In genomic region chr8:70561809-70562535, GRCm38 (mm10) we compare ENCODE assay signal across 7 mouse cellular contexts. TPM values are rescaled to one million over a fixed set of nuclear protein-coding genes. Genes with fewer than 3 reads are reported as not detected.
DNase-seq lines count a peak whose midpoint lies in the region; ATAC-seq lines count a peak whose summit lies in the region.

No protein-coding gene starts in this region.

- WGBS in neural tube, embryonic 13.5 days = 76% methylated on average over 7 of the region's 7 CpGs

- H3K9me3 ChIP-seq in neural tube, embryonic 13.5 days = no peaks in the 10 kb centered on the region

- H3K36me3 ChIP-seq in neural tube, embryonic 13.5 days = no peaks in the 10 kb centered on the region

- peaks cover 38% of the 10 kb centered on the region for H3K4me1 ChIP-seq in neural tube, embryonic 13.5 days (replicated peaks)

- ATAC-seq in neural tube, embryonic 13.5 days (ENCODE audit: low read depth) = no peak
- 0 out of 2 replicates have a peak, but pooled peaks have one; percentile 25 for ATAC-seq in erythroblast, adult 5-6 weeks (replicated peaks; ENCODE audit: low FRiP score, poor library complexity, severe bottlenecking)
- ATAC-seq in monocyte, adult 5-6 weeks (replicated peaks; ENCODE audit: insufficient number of reproducible peaks, low FRiP score, low TSS enrichment, poor library complexity, severe bottlenecking) = 0 out of 2 replicates have a peak, but pooled peaks have one; percentile 19
- no peak for ATAC-seq in CD4-positive, CD25-positive, alpha-beta regulatory T cell, adult 4 months

- H3K27me3 ChIP-seq in neural tube, embryonic 13.5 days = no peaks in the 10 kb centered on the region

- no peak overlapping the region for H3K4me3 ChIP-seq in neural tube, embryonic 13.5 days

- peak overlapping the region; percentile 23; the same call in 1 of the 2 replicates for H3K27ac ChIP-seq in neural tube, embryonic 13.5 days (replicated peaks)

- H3K9ac ChIP-seq in neural tube, embryonic 13.5 days = peak overlapping the region; percentile 12; the same call in 1 of the 2 replicates

- DNase-seq in neural tube, embryonic 10.5 days (ENCODE audit: extremely low spot score, low spot score) = no peak
- DNase-seq in kidney, postnatal 10 days = peak; percentile 62
- no peak for DNase-seq in frontal cortex, adult 2 months (ENCODE audit: extremely low spot score in 1 of 2, low spot score in 1 of 2)

- no peak overlapping the region for H3K4me2 ChIP-seq in neural tube, embryonic 13.5 days

RNA-seq across cellular contexts. Expression of gene Ell, which starts 22.7 kb away (rescaled TPM):
- polyA plus RNA-seq in neural tube, embryonic 13.5 days (2015; fragmentation: Nextera tagmentation; extraction: Ambion mirVana) = 15.6 and 16.5 TPM in 2 replicates
- 2.5 and 5.2 TPM in 2 replicates for total RNA-seq in erythroblast, adult 5-6 weeks (2015; ENCODE audit: low replicate concordance)
- total RNA-seq in erythroblast, adult 5-6 weeks (2017; ENCODE audit: low replicate concordance) = 4.0 and 4.7 TPM in 2 replicates
- 13.9 to 16.9 TPM (median 15.1 TPM) in 3 replicates for total RNA-seq in monocyte, adult 5-6 weeks (2017)
- polyA plus RNA-seq in frontal cortex, adult 2 months (2012; rRNA removed) = 25.1 and 25.6 TPM in 2 replicates
- 10 to 100 TPM; 41.4 to 50.4 TPM for polyA plus RNA-seq in CD4-positive, CD25-positive, alpha-beta regulatory T cell, adult 4 months (2017; shearing (Covaris generic))

RNA-seq across cellular contexts. Expression of gene Isyna1, which starts 32.2 kb away (rescaled TPM):
- 113 and 115 TPM in 2 replicates for polyA plus RNA-seq in neural tube, embryonic 13.5 days (2015; fragmentation: Nextera tagmentation; extraction: Ambion mirVana)
- 3.8 and 6.1 TPM in 2 replicates for total RNA-seq in erythroblast, adult 5-6 weeks (2015; ENCODE audit: low replicate concordance)
- total RNA-seq in erythroblast, adult 5-6 weeks (2017; ENCODE audit: low replicate concordance) = 1.4 and 7.7 TPM in 2 replicates
- 9.3 to 16.3 TPM (median 15.3 TPM) in 3 replicates for total RNA-seq in monocyte, adult 5-6 weeks (2017)
- 69.0 and 81.9 TPM in 2 replicates for polyA plus RNA-seq in frontal cortex, adult 2 months (2012; rRNA removed)
- 10 to 100 TPM; 26.0 to 58.7 TPM for polyA plus RNA-seq in CD4-positive, CD25-positive, alpha-beta regulatory T cell, adult 4 months (2017; shearing (Covaris generic))

RNA-seq across cellular contexts. Expression of gene Kxd1, which starts 34.2 kb away (rescaled TPM):
- 46.7 and 46.9 TPM in 2 replicates for polyA plus RNA-seq in neural tube, embryonic 13.5 days (2015; fragmentation: Nextera tagmentation; extraction: Ambion mirVana)
- total RNA-seq in erythroblast, adult 5-6 weeks (2015; ENCODE audit: low replicate concordance) = 21.7 and 45.3 TPM in 2 replicates
- 10.9 and 18.1 TPM in 2 replicates for total RNA-seq in erythroblast, adult 5-6 weeks (2017; ENCODE audit: low replicate concordance)
- total RNA-seq in monocyte, adult 5-6 weeks (2017) = 63.0 to 84.2 TPM (median 67.0 TPM) in 3 replicates
- 60.6 and 61.4 TPM in 2 replicates for polyA plus RNA-seq in frontal cortex, adult 2 months (2012; rRNA removed)
- 100 to 1,000 TPM; 146 to 173 TPM for polyA plus RNA-seq in CD4-positive, CD25-positive, alpha-beta regulatory T cell, adult 4 months (2017; shearing (Covaris generic))

RNA-seq across cellular contexts. Expression of gene Fkbp8, which starts 34.4 kb away (rescaled TPM):
- polyA plus RNA-seq in neural tube, embryonic 13.5 days (2015; fragmentation: Nextera tagmentation; extraction: Ambion mirVana) = 347 and 358 TPM in 2 replicates
- total RNA-seq in erythroblast, adult 5-6 weeks (2015; ENCODE audit: low replicate concordance) = 27.1 and 47.4 TPM in 2 replicates
- 53.5 and 56.9 TPM in 2 replicates for total RNA-seq in erythroblast, adult 5-6 weeks (2017; ENCODE audit: low replicate concordance)
- 147 to 174 TPM (median 173 TPM) in 3 replicates for total RNA-seq in monocyte, adult 5-6 weeks (2017)
- polyA plus RNA-seq in frontal cortex, adult 2 months (2012; rRNA removed) = 560 and 609 TPM in 2 replicates
- 100 to 1,000 TPM; 117 to 159 TPM for polyA plus RNA-seq in CD4-positive, CD25-positive, alpha-beta regulatory T cell, adult 4 months (2017; shearing (Covaris generic))

RNA-seq across cellular contexts. Expression of gene Ssbp4, which starts 46.7 kb away (rescaled TPM):
- polyA plus RNA-seq in neural tube, embryonic 13.5 days (2015; fragmentation: Nextera tagmentation; extraction: Ambion mirVana) = 117 and 141 TPM in 2 replicates
- 6.3 and 10.9 TPM in 2 replicates for total RNA-seq in erythroblast, adult 5-6 weeks (2015; ENCODE audit: low replicate concordance)
- total RNA-seq in erythroblast, adult 5-6 weeks (2017; ENCODE audit: low replicate concordance) = 6.3 and 13.8 TPM in 2 replicates
- total RNA-seq in monocyte, adult 5-6 weeks (2017) = 83.1 to 151 TPM (median 94.1 TPM) in 3 replicates
- 266 and 276 TPM in 2 replicates for polyA plus RNA-seq in frontal cortex, adult 2 months (2012; rRNA removed)
- polyA plus RNA-seq in CD4-positive, CD25-positive, alpha-beta regulatory T cell, adult 4 months (2017; shearing (Covaris generic)) = 10 to 100 TPM in 1 of 2 experiments, 1 to 10 TPM in 1; 5.9 to 15.0 TPM

Comparison
In these comparisons a context has a peak if more than half of its experiments do, and no peak if none do; other contexts are left out.
1. ATAC-seq: peak in erythroblast, adult 5-6 weeks (single experiment) and monocyte, adult 5-6 weeks (single experiment); none in neural tube, embryonic 13.5 days (single experiment) and CD4-positive, CD25-positive, alpha-beta regulatory T cell, adult 4 months (single experiment).